Mouse (Mus musculus) heart, embryonic 11.5 days (tissue): ENCODE results near the gene Plxna2. TPM values are rescaled to one million over a fixed set of nuclear protein-coding genes. Genes with fewer than 3 reads are reported as not detected.
A peak's percentile ranks its signal among the peaks of the same experiment; 100 is the strongest.

Experiments used
- ATAC-seq: fragments of 200-750 bp; cut with Nextera tagmentation; replicated peaks from 2 replicates; pipeline ENCODE4 v1.8.0; 2017; ENCODE audit warnings: moderate library complexity; ENCODE audit not compliant: insufficient number of reproducible peaks, low FRiP score, low TSS enrichment
- H3K27ac ChIP-seq: fragments of 300-500 bp; sonication (generic); 2 replicates; pipeline ENCODE4 v1.5.1; 2014; ENCODE audit warnings: mild to moderate bottlenecking, low read depth, low read length
- H3K27me3 ChIP-seq: fragments of 300-500 bp; sonication (generic); 2 replicates; pipeline ENCODE4 v1.6.1; 2014; ENCODE audit warnings: mild to moderate bottlenecking, low read length, mixed read lengths; ENCODE audit not compliant: control insufficient read depth, insufficient read depth
- H3K36me3 ChIP-seq: fragments of 300-500 bp; sonication (generic); 2 replicates; pipeline ENCODE4 v1.6.1; 2014; ENCODE audit warnings: mild to moderate bottlenecking, low read length, moderate library complexity, mixed read lengths; ENCODE audit not compliant: control insufficient read depth, insufficient read depth
- H3K4me1 ChIP-seq: fragments of 300-500 bp; sonication (generic); 2 replicates; pipeline ENCODE4 v1.6.1; 2014; ENCODE audit warnings: low read length; ENCODE audit not compliant: control insufficient read depth, insufficient read depth
- H3K4me2 ChIP-seq: fragments of 300-500 bp; sonication (generic); 2 replicates; pipeline ENCODE4 v1.6.1; 2014; ENCODE audit warnings: mild to moderate bottlenecking, moderate library complexity
- H3K4me3 ChIP-seq: fragments of 300-500 bp; sonication (generic); 2 replicates; pipeline ENCODE4 v1.5.1; 2014; ENCODE audit warnings: low read depth, low read length
- H3K9ac ChIP-seq: fragments of 300-500 bp; sonication (generic); 2 replicates; pipeline ENCODE4 v1.6.1; 2014; ENCODE audit warnings: mild to moderate bottlenecking, low read depth, low read length, moderate library complexity
- H3K9me3 ChIP-seq: fragments of 300-500 bp; sonication (generic); replicated peaks from 2 replicates; pipeline ENCODE4 v1.6.1; 2016; ENCODE audit warnings: low read length; ENCODE audit not compliant: control insufficient read depth
- WGBS: fragments of 180-500 bp; shearing (Covaris S2); extraction: QIAGEN DNeasy Blood & Tissue Kit; methylation state at CpG from one replicate; pipeline ENCODE4 v1.1.7; 2014; ENCODE audit not compliant: insufficient replicate concordance; 5-methylcytosine and 5-hydroxymethylcytosine counted together
- polyA plus RNA-seq: library from polyadenylated mRNA; unstranded; fragments of >200 nt; fragmentation: Nextera tagmentation; extraction: Ambion mirVana; gene quantifications from 2 replicates; pipeline ENCODE4 v1.2.1, GENCODE M21; 2014

Plxna2 gene
- polyA plus RNA-seq, 1 experiment from 2014 or later: 6.4 TPM

- H3K4me2 ChIP-seq: no peak overlapping the region
- H3K36me3 ChIP-seq: no peaks in the 10 kb centered on the region
- H3K4me1 ChIP-seq: no peaks in the 10 kb centered on the region
- no peak for ATAC-seq
- no peaks in the 10 kb centered on the region for H3K9me3 ChIP-seq
- H3K9ac ChIP-seq: no peak overlapping the region
- no peak overlapping the region for H3K4me3 ChIP-seq
- WGBS: 84% methylated on average over 4 of the region's 4 CpGs
- H3K27me3 ChIP-seq: no peaks in the 10 kb centered on the region
- H3K27ac ChIP-seq: no peak overlapping the region
These were observed 96.4 kb downstream of the Plxna2 start for GRCm38 (mm10) chr1:194714138-194715031.

GRCm38 (mm10) chr1:194717451-194717874 lies 99.4 kb downstream of the Plxna2 start:
- Histone ChIP-seq H3K27ac (no peak overlapping the region), H3K36me3 (no peaks in the 10 kb centered on the region), H3K27me3 (no peaks in the 10 kb centered on the region), H3K4me3 (no peak overlapping the region), H3K9ac (no peak overlapping the region), H3K4me1 (no peaks in the 10 kb centered on the region), H3K9me3 (no peaks in the 10 kb centered on the region), H3K4me2 (no peak overlapping the region)
- 78% methylated on average over 1 of the region's 1 CpGs for WGBS
- no peak for ATAC-seq

GRCm38 (mm10) chr1:194720406-194720805 lies 102.4 kb downstream of the Plxna2 start:
- no peaks in the 10 kb centered on the region; the same call in 1 of the 2 replicates for H3K4me1 ChIP-seq
- no peak overlapping the region for H3K9ac ChIP-seq
- no peak for ATAC-seq
- 54% methylated on average over 4 of the region's 4 CpGs for WGBS
- no peak overlapping the region for H3K4me2 ChIP-seq
- H3K4me3 ChIP-seq: no peak overlapping the region
- H3K36me3 ChIP-seq: no peaks in the 10 kb centered on the region
- no peaks in the 10 kb centered on the region for H3K27me3 ChIP-seq
- no peak overlapping the region for H3K27ac ChIP-seq
- H3K9me3 ChIP-seq: no peaks in the 10 kb centered on the region

- no peaks in the 10 kb centered on the region for H3K9me3 ChIP-seq
- no peak overlapping the region for H3K4me3 ChIP-seq
- H3K9ac ChIP-seq: no peak overlapping the region
- no peak overlapping the region for H3K27ac ChIP-seq
- no peak for ATAC-seq
- no peaks in the 10 kb centered on the region for H3K36me3 ChIP-seq
- no peaks in the 10 kb centered on the region; the same call in 1 of the 2 replicates for H3K4me1 ChIP-seq
- 80% methylated on average over 2 of the region's 2 CpGs for WGBS
- H3K4me2 ChIP-seq: no peak overlapping the region
- no peaks in the 10 kb centered on the region for H3K27me3 ChIP-seq
These were observed 103.2 kb downstream of the Plxna2 start for GRCm38 (mm10) chr1:194721260-194721659.

GRCm38 (mm10) chr1:194722329-194722728 lies 104.3 kb downstream of the Plxna2 start:
- no peaks in the 10 kb centered on the region; the same call in 1 of the 2 replicates for H3K4me1 ChIP-seq
- H3K36me3 ChIP-seq: no peaks in the 10 kb centered on the region
- no peaks in the 10 kb centered on the region for H3K27me3 ChIP-seq
- no peak overlapping the region for H3K9ac ChIP-seq
- no peaks in the 10 kb centered on the region for H3K9me3 ChIP-seq
- ATAC-seq: no peak
- no peak overlapping the region for H3K27ac ChIP-seq
- no peak overlapping the region for H3K4me3 ChIP-seq
- H3K4me2 ChIP-seq: no peak overlapping the region
- 41% methylated on average over 2 of the region's 2 CpGs for WGBS

GRCm38 (mm10) chr1:194734836-194735235 lies 116.8 kb downstream of the Plxna2 start:
- no peak for ATAC-seq
- no peak overlapping the region for H3K9ac ChIP-seq
- H3K4me2 ChIP-seq: no peak overlapping the region
- H3K27me3 ChIP-seq: no peaks in the 10 kb centered on the region
- H3K4me3 ChIP-seq: no peak overlapping the region
- peaks cover 2% of the 10 kb centered on the region; the same call in 1 of the 2 replicates for H3K4me1 ChIP-seq
- 91% methylated on average over 2 of the region's 2 CpGs for whole genome bisulfite sequencing
- no peak overlapping the region for H3K27ac ChIP-seq
- no peaks in the 10 kb centered on the region for H3K9me3 ChIP-seq
- no peaks in the 10 kb centered on the region for H3K36me3 ChIP-seq

GRCm38 (mm10) chr1:194739894-194740293 lies 121.9 kb downstream of the Plxna2 start:
- Histone ChIP-seq H3K27ac (no peak overlapping the region), H3K9me3 (no peaks in the 10 kb centered on the region), H3K4me1 (peaks cover 3% of the 10 kb centered on the region; the same call in 1 of the 2 replicates), H3K27me3 (no peaks in the 10 kb centered on the region), H3K4me2 (no peak overlapping the region), H3K4me3 (no peak overlapping the region), H3K36me3 (no peaks in the 10 kb centered on the region), H3K9ac (no peak overlapping the region)
- ATAC-seq: peak; percentile 14; the same call in 1 of the 2 replicates

GRCm38 (mm10) chr1:194742901-194743422 lies 124.9 kb downstream of the Plxna2 start:
- no peaks in the 10 kb centered on the region for H3K9me3 ChIP-seq
- H3K4me3 ChIP-seq: no peak overlapping the region
- H3K27ac ChIP-seq: no peak overlapping the region
- no peak overlapping the region for H3K4me2 ChIP-seq
- no peaks in the 10 kb centered on the region for H3K36me3 ChIP-seq
- H3K27me3 ChIP-seq: no peaks in the 10 kb centered on the region
- H3K9ac ChIP-seq: no peak overlapping the region
- 28% methylated on average over 2 of the region's 2 CpGs for WGBS
- H3K4me1 ChIP-seq: peaks cover 10% of the 10 kb centered on the region
- no peak for ATAC-seq
